Mouse (Mus musculus): ENCODE measurements around the gene Swt1. TPM values are rescaled to one million over a fixed set of nuclear protein-coding genes. Genes with fewer than 3 reads are reported as not detected.

Gene Swt1
- polyA plus RNA-seq, 1 experiment from 2014 or later = 24.9 TPM

DNA sequence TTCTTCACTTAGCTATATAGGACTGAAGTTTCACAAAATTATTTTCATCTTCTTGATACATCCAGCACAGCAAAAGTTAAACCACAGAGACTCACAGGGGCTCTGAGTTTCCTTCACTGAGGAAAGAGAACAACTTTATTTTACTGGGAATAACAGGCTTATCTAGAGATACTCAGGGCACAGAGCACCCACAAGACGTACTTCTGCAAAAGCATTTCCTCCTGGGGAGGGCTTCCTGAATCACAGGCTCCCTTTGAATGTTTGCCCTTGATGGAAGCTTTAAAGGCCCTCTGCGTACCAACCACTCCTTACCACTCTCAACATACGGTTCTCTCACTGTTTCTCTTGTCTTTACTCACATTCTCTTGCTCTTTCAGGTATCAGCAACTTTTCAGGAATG is 6.1 kb downstream of the Swt1 start:
- ATAC-seq (ENCODE audit: insufficient read depth) (no peak), DNase-seq (no peak)
- WGBS = 54% methylated on average over 3 of the region's 3 CpGs

DNA sequence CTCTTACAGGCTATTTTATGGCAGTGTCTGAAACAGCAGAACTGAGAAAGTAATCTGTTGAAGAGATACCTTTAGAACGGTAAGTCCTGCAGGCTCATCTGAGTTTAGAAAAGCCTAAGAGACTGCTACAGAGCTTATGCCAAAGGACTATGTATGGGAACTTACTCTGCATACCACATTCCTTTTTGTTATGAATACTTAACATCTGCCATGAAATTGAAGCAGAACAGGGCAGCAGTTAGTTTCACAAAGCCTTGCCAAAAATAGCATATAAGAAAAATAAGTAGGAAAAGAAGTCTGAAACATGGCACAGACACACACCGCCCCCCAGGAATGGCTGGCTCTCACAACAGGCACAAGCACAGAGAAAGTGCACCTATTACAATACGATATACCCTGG is 18.4 kb downstream of the Swt1 start:
- 91% methylated on average over 3 of the region's 3 CpGs for WGBS

More for the DNA sequence above, 6.1 kb downstream of the Swt1 start:
- no peak for TF ChIP-seq CTCF (IDR thresholded peaks at IDR 0.05; ENCODE audit: low read depth)
- H3K27ac ChIP-seq (ENCODE audit: low read depth) = no peak overlapping the region
- H3K9me3 ChIP-seq (ENCODE audit: low read depth, low read length) = no peaks in the 10 kb centered on the region
- H3K4me1 ChIP-seq (ENCODE audit: insufficient read depth) = peaks cover 5% of the 10 kb centered on the region; the same call in 1 of the 2 replicates
- peaks cover 38% of the 10 kb centered on the region for H3K36me3 ChIP-seq (ENCODE audit: insufficient read depth)
- H3K27me3 ChIP-seq (ENCODE audit: insufficient read depth, low read length) = no peaks in the 10 kb centered on the region
- H3K4me2 ChIP-seq = no peak overlapping the region
- no peak overlapping the region for H3K4me3 ChIP-seq (ENCODE audit: low read depth, low read length)
- H3K9ac ChIP-seq = no peak overlapping the region

DNA sequence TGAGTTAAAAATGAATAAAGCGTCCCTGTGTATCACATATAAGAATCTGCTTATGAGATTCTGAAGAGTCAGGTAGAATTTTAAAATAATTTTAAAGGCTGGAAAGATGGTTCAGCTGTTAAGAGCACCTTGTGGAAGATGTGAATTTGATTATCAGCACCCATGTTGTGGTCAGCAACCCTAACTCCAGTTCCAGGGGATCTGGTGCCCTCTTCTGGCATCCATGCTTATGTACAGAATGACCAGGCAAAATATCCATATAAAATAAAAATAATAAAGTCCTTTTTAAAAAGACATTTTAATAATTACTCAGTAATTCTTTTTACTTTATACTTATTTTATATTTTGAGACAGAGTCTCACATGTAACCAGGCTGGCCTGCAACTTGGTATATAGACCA is 38.2 kb downstream of the Swt1 start:
- TF ChIP-seq CTCF (IDR thresholded peaks at IDR 0.05; ENCODE audit: low read depth) = peak; percentile 63
- H3K4me3 ChIP-seq (ENCODE audit: low read depth, low read length) = no peak overlapping the region
- ATAC-seq (ENCODE audit: insufficient read depth) = no peak
- no peak overlapping the region for H3K27ac ChIP-seq (ENCODE audit: low read depth)
- WGBS = 98% methylated on average over 1 of the region's 1 CpGs
- peak; percentile 68 for DNase-seq
- no peaks in the 10 kb centered on the region for H3K4me1 ChIP-seq (ENCODE audit: insufficient read depth)
- no peak overlapping the region for H3K4me2 ChIP-seq
- H3K36me3 ChIP-seq (ENCODE audit: insufficient read depth) = peaks cover 30% of the 10 kb centered on the region
- no peaks in the 10 kb centered on the region for H3K27me3 ChIP-seq (ENCODE audit: insufficient read depth, low read length)
- H3K9me3 ChIP-seq (ENCODE audit: low read depth, low read length) = no peaks in the 10 kb centered on the region
- no peak overlapping the region for H3K9ac ChIP-seq

More for the DNA sequence above, 18.4 kb downstream of the Swt1 start:
- Histone ChIP-seq H3K27me3 (ENCODE audit: insufficient read depth, low read length) (no peaks in the 10 kb centered on the region), H3K9me3 (ENCODE audit: low read depth, low read length) (no peaks in the 10 kb centered on the region), H3K27ac (ENCODE audit: low read depth) (no peak overlapping the region), H3K9ac (no peak overlapping the region), H3K4me1 (ENCODE audit: insufficient read depth) (no peaks in the 10 kb centered on the region), H3K36me3 (ENCODE audit: insufficient read depth) (peaks cover 45% of the 10 kb centered on the region), H3K4me2 (no peak overlapping the region), H3K4me3 (ENCODE audit: low read depth, low read length) (no peak overlapping the region)
- TF ChIP-seq CTCF (IDR thresholded peaks at IDR 0.05; ENCODE audit: low read depth) = no peak
- DNase-seq (no peak), ATAC-seq (ENCODE audit: insufficient read depth) (no peak)

DNA sequence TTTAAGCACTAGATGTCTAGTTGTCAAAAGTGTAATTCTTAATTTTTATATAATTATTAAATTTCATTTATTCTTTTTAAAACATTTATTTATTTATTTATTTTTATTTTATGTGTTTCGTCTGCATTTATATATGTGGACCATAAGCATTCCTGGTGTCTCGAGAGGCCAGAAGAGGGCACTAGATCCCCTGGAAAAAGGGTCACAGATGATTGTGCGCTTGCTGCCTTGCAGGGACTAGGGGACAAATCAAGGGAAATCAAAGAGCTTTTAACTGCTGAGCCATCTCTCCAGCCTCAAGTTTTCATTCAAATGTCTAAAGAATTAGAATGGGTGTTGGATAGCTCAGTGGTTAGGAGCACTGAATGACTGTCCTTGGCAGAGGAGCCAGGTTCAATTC is 50.9 kb downstream of the Swt1 start:
- H3K27ac ChIP-seq (ENCODE audit: low read depth) = no peak overlapping the region
- no peak overlapping the region for H3K4me3 ChIP-seq (ENCODE audit: low read depth, low read length)
- no peak overlapping the region for H3K9ac ChIP-seq
- peak; percentile 30; the same call in 1 of the 2 replicates for TF ChIP-seq CTCF (IDR thresholded peaks at IDR 0.05; ENCODE audit: low read depth)
- peak; percentile 51 for DNase-seq
- WGBS = 83% methylated on average over 3 of the region's 3 CpGs
- ATAC-seq (ENCODE audit: insufficient read depth) = no peak
- no peaks in the 10 kb centered on the region for H3K9me3 ChIP-seq (ENCODE audit: low read depth, low read length)
- no peaks in the 10 kb centered on the region for H3K27me3 ChIP-seq (ENCODE audit: insufficient read depth, low read length)
- peaks cover 23% of the 10 kb centered on the region for H3K36me3 ChIP-seq (ENCODE audit: insufficient read depth)
- no peaks in the 10 kb centered on the region for H3K4me1 ChIP-seq (ENCODE audit: insufficient read depth)
- no peak overlapping the region for H3K4me2 ChIP-seq

DNA sequence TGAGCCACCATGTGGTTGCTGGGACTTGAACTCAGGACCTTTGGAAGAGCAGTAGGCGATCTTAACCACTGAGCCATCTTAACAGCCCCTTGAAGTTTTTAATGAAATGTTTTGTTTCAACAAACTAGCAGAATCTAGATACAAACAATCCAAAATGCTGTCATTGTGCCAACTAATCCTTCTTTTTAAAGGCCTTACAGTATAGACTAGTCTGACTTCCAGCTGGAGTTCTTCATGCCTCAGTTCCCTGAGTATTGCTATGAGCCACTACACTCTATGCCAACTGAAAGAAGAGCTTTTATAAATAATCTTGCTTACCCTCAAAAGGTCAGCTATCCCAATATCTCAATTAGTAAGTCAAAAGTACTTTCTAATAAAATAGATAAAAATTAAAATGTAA is 55.4 kb downstream of the Swt1 start:
- H3K36me3 ChIP-seq (ENCODE audit: insufficient read depth) = peaks cover 45% of the 10 kb centered on the region
- ATAC-seq (ENCODE audit: insufficient read depth) = peak; percentile 85

DNA sequence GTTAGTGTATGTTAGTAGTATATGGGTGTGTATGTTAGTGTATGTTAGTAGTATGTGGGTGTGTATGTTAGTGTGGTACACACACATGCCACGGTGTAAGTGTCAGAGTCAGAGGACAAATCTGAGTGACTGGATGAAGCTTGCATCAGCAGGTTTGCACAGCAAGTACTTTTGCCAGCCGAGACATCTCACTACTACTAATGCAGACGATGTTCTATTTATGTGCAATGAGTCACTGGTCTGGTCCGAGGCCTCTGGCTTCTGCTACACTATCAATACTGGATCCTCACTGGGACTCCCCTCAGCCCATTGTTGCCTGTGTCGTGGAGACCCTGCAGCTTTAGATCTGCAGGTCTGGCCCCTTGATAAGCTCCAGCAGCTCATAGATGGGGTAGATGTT is 56.7 kb downstream of the Swt1 start:
- H3K9me3 ChIP-seq (ENCODE audit: low read depth, low read length) = no peaks in the 10 kb centered on the region
- no peak overlapping the region for H3K4me3 ChIP-seq (ENCODE audit: low read depth, low read length)
- WGBS = 82% methylated on average over 5 of the region's 5 CpGs
- no peaks in the 10 kb centered on the region for H3K4me1 ChIP-seq (ENCODE audit: insufficient read depth)
- no peak overlapping the region for H3K9ac ChIP-seq
- no peak for ATAC-seq (ENCODE audit: insufficient read depth)
- no peaks in the 10 kb centered on the region for H3K27me3 ChIP-seq (ENCODE audit: insufficient read depth, low read length)
- TF ChIP-seq CTCF (IDR thresholded peaks at IDR 0.05; ENCODE audit: low read depth) = no peak
- H3K27ac ChIP-seq (ENCODE audit: low read depth) = no peak overlapping the region
- no peak for DNase-seq
- H3K4me2 ChIP-seq = no peak overlapping the region
- peaks cover 48% of the 10 kb centered on the region for H3K36me3 ChIP-seq (ENCODE audit: insufficient read depth)

More for the DNA sequence above, 55.4 kb downstream of the Swt1 start:
- no peaks in the 10 kb centered on the region for H3K27me3 ChIP-seq (ENCODE audit: insufficient read depth, low read length)
- H3K9me3 ChIP-seq (ENCODE audit: low read depth, low read length) = no peaks in the 10 kb centered on the region
- H3K27ac ChIP-seq (ENCODE audit: low read depth) = no peak overlapping the region
- no peak overlapping the region for H3K4me3 ChIP-seq (ENCODE audit: low read depth, low read length)
- no peak for TF ChIP-seq CTCF (IDR thresholded peaks at IDR 0.05; ENCODE audit: low read depth)
- H3K4me2 ChIP-seq = no peak overlapping the region
- H3K9ac ChIP-seq = no peak overlapping the region
- WGBS = 56% methylated on average over 1 of the region's 1 CpGs
- DNase-seq = peak; percentile 88
- no peaks in the 10 kb centered on the region for H3K4me1 ChIP-seq (ENCODE audit: insufficient read depth)

DNA sequence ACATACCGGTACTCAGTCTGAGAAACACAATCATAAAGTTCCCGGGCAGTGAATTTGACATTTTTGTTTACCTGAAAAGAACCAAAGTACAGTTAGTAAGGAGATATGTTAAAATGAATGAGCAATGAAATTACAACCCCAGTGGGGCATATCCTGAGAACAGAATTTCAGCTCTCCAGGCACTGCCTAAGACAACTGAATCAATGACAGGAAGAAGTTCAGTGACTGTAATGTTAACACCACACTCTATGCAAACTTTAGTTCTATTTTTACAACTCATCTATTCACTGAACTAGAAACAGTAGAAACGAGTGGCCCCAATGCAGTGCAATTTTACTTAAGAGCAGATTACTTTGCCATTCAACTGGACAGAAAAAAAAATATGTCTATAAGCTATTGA is 57.7 kb downstream of the Swt1 start:
- H3K9ac ChIP-seq = no peak overlapping the region
- 83% methylated on average over 3 of the region's 3 CpGs for WGBS
- H3K4me1 ChIP-seq (ENCODE audit: insufficient read depth) = no peaks in the 10 kb centered on the region
- no peak for TF ChIP-seq CTCF (IDR thresholded peaks at IDR 0.05; ENCODE audit: low read depth)
- no peak overlapping the region for H3K4me2 ChIP-seq
- H3K27ac ChIP-seq (ENCODE audit: low read depth) = no peak overlapping the region
- peaks cover 58% of the 10 kb centered on the region for H3K36me3 ChIP-seq (ENCODE audit: insufficient read depth)
- H3K27me3 ChIP-seq (ENCODE audit: insufficient read depth, low read length) = no peaks in the 10 kb centered on the region
- ATAC-seq (ENCODE audit: insufficient read depth) (no peak), DNase-seq (no peak)
- no peak overlapping the region for H3K4me3 ChIP-seq (ENCODE audit: low read depth, low read length)
- H3K9me3 ChIP-seq (ENCODE audit: low read depth, low read length) = no peaks in the 10 kb centered on the region

DNA sequence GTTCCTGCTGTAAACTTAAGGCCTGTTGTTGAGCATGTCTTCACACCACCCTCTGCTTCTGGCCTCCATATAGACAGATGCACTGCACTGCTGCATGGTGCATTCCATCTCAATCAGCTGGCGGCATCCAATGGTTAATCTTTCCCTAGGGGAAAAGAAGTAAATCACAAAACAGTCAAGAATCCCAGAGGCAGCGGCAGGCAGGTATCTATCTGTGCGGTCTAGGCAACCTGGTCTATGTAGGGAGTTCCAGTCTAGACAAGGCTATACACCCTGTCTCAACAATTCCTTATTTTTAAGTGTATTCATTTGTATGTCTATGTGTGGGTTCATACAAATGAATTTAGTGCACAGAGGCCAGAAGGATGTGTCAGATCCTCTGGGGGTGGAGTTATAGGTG is 59.8 kb downstream of the Swt1 start:
- 96% methylated on average over 3 of the region's 3 CpGs for WGBS
- H3K9me3 ChIP-seq (ENCODE audit: low read depth, low read length) = no peaks in the 10 kb centered on the region
- no peak for TF ChIP-seq CTCF (IDR thresholded peaks at IDR 0.05; ENCODE audit: low read depth)
- no peak for ATAC-seq (ENCODE audit: insufficient read depth)
- no peak overlapping the region for H3K4me2 ChIP-seq
- no peak overlapping the region for H3K27ac ChIP-seq (ENCODE audit: low read depth)
- no peak overlapping the region for H3K9ac ChIP-seq
- DNase-seq = no peak
- H3K36me3 ChIP-seq (ENCODE audit: insufficient read depth) = peaks cover 75% of the 10 kb centered on the region
- no peaks in the 10 kb centered on the region for H3K27me3 ChIP-seq (ENCODE audit: insufficient read depth, low read length)
- H3K4me1 ChIP-seq (ENCODE audit: insufficient read depth) = no peaks in the 10 kb centered on the region
- H3K4me3 ChIP-seq (ENCODE audit: low read depth, low read length) = no peak overlapping the region
